Mouse (Mus musculus) layer of hippocampus, postnatal 10 days (tissue): ENCODE measurements around the gene Cdt1. TPM values are rescaled to one million over a fixed set of nuclear protein-coding genes. Genes with fewer than 3 reads are reported as not detected.

Experiments
- DNase-seq, 2 experiments: peaks; one replicate each; pipeline ENCODE4 v3.0.0; 2021; ENCODE audit warnings: low spot score in 2 of 2
- microRNA-seq, 2 experiments: library from miRNA; unstranded; fragments of <30 nt; microRNA quantifications; one replicate each; pipeline ENCODE4 v1.2.0; 2021
- total RNA-seq, 2 experiments: library from RNA; stranded (reverse); gene quantifications; 2 replicates each; pipeline ENCODE4 v1.2.3; 2021

Gene Cdt1
- total RNA-seq, 2 experiments from 2014 or later: 3.0 to 5.0 TPM

DNA sequence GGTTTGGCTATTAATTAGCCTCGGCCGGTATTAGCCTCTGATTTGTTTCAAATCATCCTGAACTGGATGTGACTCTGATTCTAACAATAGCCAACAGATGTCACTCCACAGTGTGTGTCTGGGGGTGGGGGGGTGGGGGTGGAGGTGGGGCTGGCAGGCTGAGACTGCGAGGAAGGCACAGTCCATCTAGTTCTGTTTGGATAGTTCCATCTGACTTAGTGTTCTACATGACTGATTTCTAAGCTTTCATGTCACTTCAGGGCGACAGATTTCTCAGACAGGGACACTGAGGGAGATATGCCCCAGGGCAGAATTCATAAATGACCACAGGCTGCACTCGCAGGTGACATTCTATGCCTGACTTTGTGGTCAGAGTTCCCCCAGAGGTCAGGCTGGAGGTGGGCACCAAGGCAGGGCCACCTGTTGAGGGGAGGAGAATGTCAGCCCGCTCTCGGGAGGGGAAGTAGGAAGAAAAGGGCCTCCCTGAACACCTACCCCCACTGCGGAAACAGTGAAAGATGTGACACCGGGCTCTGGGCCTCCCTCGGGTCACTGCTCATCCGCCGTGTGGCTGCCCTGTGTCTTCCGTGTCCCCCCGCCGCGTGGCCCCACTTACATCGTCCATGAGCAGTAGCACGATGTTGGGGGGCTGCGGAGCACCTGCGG, 42.9 kb downstream of the Cdt1 start:
- no peak for DNase-seq

DNA sequence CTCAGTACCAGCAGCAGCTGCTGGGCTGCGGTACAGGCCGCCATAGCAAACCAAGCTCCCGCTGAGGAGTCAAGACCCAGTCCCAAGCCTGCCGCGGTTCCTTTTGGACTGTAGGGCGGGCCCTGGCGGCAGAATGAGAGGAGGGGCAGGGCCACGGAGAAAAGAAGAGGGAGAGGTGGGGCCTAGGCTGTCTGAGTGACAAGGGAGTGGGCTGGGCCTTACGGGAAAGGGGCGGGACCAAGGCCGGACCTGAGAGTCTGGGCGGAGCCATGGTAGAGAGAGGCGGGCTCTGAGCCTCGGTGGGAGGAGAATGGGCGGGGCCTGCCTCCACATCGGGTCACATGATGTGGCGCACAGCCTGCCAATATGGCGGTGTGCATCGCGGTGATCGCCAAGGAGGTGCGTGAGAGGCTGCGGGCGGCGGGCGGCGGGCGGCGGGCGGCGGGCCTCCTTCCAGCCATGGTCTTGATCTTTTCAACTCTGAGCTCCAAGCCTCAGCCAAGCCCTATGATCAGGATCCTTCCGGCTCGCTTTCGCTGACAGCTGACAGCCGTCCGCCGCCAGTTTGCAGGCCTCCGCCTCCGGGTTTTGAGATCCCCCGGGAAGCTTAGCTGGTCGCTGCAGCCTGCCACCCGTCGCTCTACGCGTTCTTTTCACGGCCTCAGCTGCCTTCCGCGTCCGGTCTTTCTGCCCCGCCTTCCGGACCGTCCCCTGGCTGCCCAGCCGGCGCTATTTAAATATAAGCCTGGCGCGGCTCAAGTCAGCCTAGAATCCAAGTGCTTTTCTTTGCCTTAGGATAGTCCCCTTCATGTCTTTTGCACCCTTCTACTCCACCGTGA, 43.7 kb downstream of the Cdt1 start, which contains the start of the genes Galns and Trappc2l:
Galns (minus strand) TSS at position 169 of the 839 bp plus-strand sequence.
Trappc2l (plus strand) TSS at position 346 of the 839 bp plus-strand sequence.
- peak; percentile 94 to 95 for DNase-seq

DNA sequence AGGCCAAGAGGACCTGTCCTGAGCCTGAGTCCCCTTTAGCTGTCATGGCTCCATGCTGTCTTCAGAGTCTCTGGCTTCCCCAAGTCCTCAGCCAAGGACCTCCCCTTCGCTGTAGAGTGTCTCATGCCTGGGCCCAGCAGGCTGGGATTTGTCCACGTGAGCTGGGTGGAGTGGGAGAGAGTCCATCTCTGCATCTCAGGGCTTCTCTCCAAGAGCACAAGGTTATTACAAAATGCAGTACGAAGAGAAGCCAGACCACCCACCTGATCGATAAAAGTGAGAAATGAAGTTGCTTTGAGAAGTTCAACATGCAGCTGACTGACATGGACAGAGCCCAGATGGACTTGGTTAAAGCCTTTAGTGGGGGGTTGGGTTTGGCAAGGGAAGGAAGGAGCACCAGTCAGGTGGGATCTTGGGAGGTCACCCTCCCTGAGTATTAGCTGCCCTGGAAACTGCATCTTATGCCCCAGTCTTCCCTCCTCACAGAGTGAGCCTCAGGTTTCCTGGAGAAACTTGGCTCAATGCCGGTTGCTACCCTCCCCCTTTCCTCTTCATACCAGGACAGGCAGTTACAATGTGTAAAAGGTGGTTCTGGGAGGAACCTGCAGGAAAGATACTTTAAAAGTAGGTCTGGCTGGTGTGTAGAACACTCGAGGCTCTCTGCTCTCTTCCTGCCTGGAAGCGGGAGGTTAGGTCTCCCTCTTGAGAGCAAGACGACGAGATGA, 48.5 kb downstream of the Cdt1 start:
- no peak for DNase-seq

DNA sequence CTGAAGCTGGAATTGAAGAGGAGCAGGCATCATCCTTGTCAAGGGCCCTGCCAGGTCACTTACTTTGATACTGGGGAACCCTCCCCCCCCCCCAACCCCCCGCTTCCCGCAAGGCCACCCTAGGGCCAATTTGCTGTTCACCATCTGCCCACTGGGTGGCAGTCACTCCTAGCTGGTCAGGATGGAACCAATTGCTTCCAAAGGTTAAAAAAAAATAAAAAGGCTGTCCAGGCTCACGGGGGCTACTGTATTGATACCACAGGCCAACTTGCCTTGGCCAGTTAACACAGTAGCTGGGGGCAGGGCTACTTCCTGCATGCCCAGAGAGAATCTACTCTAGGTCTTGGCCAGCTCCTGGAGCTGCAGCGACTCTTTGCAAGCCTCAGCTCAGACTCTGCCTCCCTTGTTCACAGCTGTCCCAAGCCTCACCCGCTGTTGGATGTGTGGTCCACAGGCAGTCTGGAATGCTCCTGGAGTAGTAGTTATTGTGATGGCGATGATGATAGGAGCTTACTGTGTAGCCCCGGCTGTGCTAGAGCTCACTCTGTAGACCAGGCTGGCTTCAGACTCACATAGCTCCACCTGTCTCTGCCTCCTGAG, 50.2 kb downstream of the Cdt1 start:
- DNase-seq: peak; percentile 87 to 89

DNA sequence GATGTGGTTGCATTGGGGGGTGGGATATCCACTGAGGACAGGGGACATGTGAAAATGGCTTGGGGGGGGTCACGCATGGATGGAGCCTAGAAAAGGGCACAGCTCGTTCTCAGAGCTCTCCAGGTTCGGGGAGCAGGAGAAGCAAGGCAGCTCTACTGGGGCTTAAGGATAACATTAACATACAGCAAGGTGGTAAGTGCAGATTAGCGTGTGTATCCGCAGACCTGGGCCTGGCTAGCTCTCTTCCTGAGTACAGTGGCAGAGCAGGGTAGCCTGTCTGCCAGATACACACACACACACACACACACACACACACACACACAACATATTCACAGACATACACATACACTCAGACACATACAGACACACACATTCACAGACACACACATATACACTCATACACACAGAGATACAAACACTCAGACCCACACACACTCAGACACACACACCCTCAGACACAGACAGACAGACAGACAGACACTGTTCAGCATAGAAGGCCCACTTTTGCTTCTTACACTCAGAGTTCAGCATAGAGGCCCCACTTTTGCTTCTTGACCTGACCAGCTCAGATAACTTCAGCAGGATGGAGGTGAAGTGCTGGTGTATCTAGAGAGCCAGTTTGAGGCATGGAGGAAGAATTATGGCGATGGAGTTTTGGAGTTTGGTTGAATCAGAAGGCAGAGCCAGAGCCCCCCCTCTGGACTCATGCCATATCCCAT, 51.0 kb downstream of the Cdt1 start:
- no peak for DNase-seq

DNA sequence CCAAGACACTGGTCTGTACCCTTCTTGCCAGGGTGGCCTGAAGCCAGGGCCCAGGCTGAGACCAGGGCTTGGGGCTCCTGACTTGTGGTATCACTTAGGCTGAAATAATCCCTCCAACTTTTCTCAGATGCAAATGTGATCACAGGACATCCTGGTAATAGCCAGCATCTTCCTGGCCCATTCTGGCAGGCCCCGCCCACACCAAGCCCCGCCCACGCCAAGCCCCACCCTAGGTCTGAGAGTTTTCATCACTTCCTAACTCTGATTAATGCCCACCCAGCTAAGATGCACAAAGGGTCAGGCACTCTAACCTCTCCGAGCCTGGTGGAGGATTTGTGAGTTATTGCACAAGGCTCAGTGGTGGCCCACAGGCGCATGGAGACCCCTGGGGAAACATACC, 52.6 kb downstream of the Cdt1 start:
- no peak for DNase-seq

DNA sequence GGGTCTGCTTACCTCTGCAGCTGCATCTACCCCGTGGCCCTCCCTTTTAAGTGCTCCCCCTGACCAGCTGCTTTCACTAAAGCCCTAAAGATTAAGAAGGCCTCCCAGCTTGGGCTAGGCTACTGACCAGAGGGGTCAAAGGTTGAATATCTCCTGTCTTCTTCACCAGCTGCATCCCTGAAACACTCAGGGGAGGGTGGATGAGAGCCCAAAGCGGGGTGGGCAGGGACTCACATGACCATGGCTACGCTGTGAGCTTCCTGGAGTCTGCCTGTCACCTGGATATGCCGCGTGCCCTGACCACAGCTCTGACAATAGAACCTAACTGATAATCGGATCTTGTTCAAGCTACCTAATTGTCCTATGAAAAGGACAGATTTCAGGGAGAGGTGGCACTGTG, 54.9 kb downstream of the Cdt1 start, which contains the start of gene Pabpn1l:
Pabpn1l (minus strand) TSS at position 13 of the 400 bp plus-strand sequence.
- DNase-seq: no peak

Small RNA genes lying within 50 kb of the gene (microRNA-seq; reads per million reads assigned to microRNA genes)
- 0 reads per million in 2 experiments for gene Mir6396

Other genes starting within 250 kb of the Cdt1 start
- 1 to 10 TPM in 1 of 2 experiments, under 1 TPM in 1; 0.83 to 1.3 TPM for gene Trhr2, start 207.3 kb upstream of the Cdt1 start, total RNA-seq
- gene Zc3h18, start 191.4 kb upstream of the Cdt1 start, total RNA-seq: 10 to 100 TPM; 37.4 TPM
- not detected for gene Il17c, start 146.0 kb upstream of the Cdt1 start, total RNA-seq
- 10 to 100 TPM; 11.6 to 12.8 TPM for gene Cyba, start 135.1 kb upstream of the Cdt1 start, total RNA-seq
- 10 to 100 TPM; 50.9 to 56.4 TPM for gene Mvd, start 124.6 kb upstream of the Cdt1 start, total RNA-seq
- gene Snai3, start 107.3 kb upstream of the Cdt1 start, total RNA-seq: not detected
- gene Rnf166, start 92.0 kb upstream of the Cdt1 start, total RNA-seq: 10 to 100 TPM; 19.7 to 23.5 TPM
- gene Ctu2, start 91.9 kb upstream of the Cdt1 start, total RNA-seq: 10 to 100 TPM; 35.1 to 36.0 TPM
- 1 to 10 TPM; 8.2 to 8.9 TPM for gene Piezo1, start 16.7 kb upstream of the Cdt1 start, total RNA-seq
- gene Aprt, start 8.9 kb downstream of the Cdt1 start, total RNA-seq: 10 to 100 TPM; 91.6 to 94.0 TPM
- 10 to 100 TPM; 10.6 to 10.7 TPM for gene Galns, start 43.4 kb downstream of the Cdt1 start, total RNA-seq
- gene Trappc2l, start 43.6 kb downstream of the Cdt1 start, total RNA-seq: 10 to 100 TPM; 75.6 to 79.9 TPM
- gene Pabpn1l, start 54.7 kb downstream of the Cdt1 start, total RNA-seq: not detected
- 10 to 100 TPM; 23.4 to 25.7 TPM for gene Cbfa2t3, start 131.1 kb downstream of the Cdt1 start, total RNA-seq
- gene Acsf3, start 207.5 kb downstream of the Cdt1 start, total RNA-seq: 10 to 100 TPM; 15.7 to 16.3 TPM